Mouse (Mus musculus): ENCODE data around the gene Mrpl58. TPM values are rescaled to one million over a fixed set of nuclear protein-coding genes. Genes with fewer than 3 reads are reported as not detected.

Mrpl58 gene
- total and polyA plus RNA-seq, 2 experiments from 2014 or later: 107 to 224 TPM

- Histone ChIP-seq H3K36me3 (replicated peaks; ENCODE audit: control insufficient read depth, insufficient read depth, low read length) (no peaks in the 10 kb centered on the region), H3K4me1 (ENCODE audit: control insufficient read depth, insufficient read depth) (peaks cover 18% of the 10 kb centered on the region), H3K4me2 (ENCODE audit: low read depth, low read length) (no peak overlapping the region), H3K27ac (ENCODE audit: low read depth) (no peak overlapping the region), H3K9me3 (replicated peaks; ENCODE audit: control insufficient read depth, low read length) (no peaks in the 10 kb centered on the region), H3K4me3 (ENCODE audit: low read depth, low read length) (no peak overlapping the region), H3K9ac (replicated peaks; ENCODE audit: low read depth, low read length) (no peak overlapping the region), H3K27me3 (ENCODE audit: control insufficient read depth, insufficient read depth, low read length) (peaks cover 11% of the 10 kb centered on the region; the same call in 1 of the 2 replicates)
- ATAC-seq (ENCODE audit: insufficient read depth, low read depth): no peak
- TF ChIP-seq CTCF (IDR thresholded peaks at IDR 0.05; ENCODE audit: low read depth) (no peak), EP300 (IDR thresholded peaks at IDR 0.05; ENCODE audit: low read depth) (no peak)
- 89% methylated on average over 3 of the region's 3 CpGs for WGBS
- no peak for DNase-seq (ENCODE audit: low spot score)
Observed at GRCm38 (mm10) chr11:115364136-115364535, 39.4 kb upstream of the Mrpl58 start.

- H3K4me2 ChIP-seq (ENCODE audit: low read depth, low read length): peak overlapping the region; percentile 96; the same call in 1 of the 2 replicates
- no peaks in the 10 kb centered on the region for H3K36me3 ChIP-seq (replicated peaks; ENCODE audit: control insufficient read depth, insufficient read depth, low read length)
- DNase-seq (ENCODE audit: low spot score): no peak
- 0 out of 2 replicates have a peak, but pooled peaks have one; percentile 22 for ATAC-seq (ENCODE audit: insufficient read depth, low read depth)
- no peak overlapping the region for H3K9ac ChIP-seq (replicated peaks; ENCODE audit: low read depth, low read length)
- TF ChIP-seq CTCF (IDR thresholded peaks at IDR 0.05; ENCODE audit: low read depth) (no peak), EP300 (IDR thresholded peaks at IDR 0.05; ENCODE audit: low read depth) (no peak)
- peaks cover 18% of the 10 kb centered on the region for H3K4me1 ChIP-seq (ENCODE audit: control insufficient read depth, insufficient read depth)
- no peaks in the 10 kb centered on the region for H3K9me3 ChIP-seq (replicated peaks; ENCODE audit: control insufficient read depth, low read length)
- peaks cover 17% of the 10 kb centered on the region; the same call in 1 of the 2 replicates for H3K27me3 ChIP-seq (ENCODE audit: control insufficient read depth, insufficient read depth, low read length)
- peak overlapping the region; percentile 68 for H3K4me3 ChIP-seq (ENCODE audit: low read depth, low read length)
- H3K27ac ChIP-seq (ENCODE audit: low read depth): no peak overlapping the region
- 31% methylated on average over 7 of the region's 7 CpGs for WGBS
Observed at GRCm38 (mm10) chr11:115366039-115366705, 37.4 kb upstream of the Mrpl58 start.

GRCm38 (mm10) chr11:115366706-115367394 lies 36.7 kb upstream of the Mrpl58 start:
- TF ChIP-seq CTCF (IDR thresholded peaks at IDR 0.05; ENCODE audit: low read depth) (no peak), EP300 (IDR thresholded peaks at IDR 0.05; ENCODE audit: low read depth) (no peak)
- peak overlapping the region; percentile 68 for H3K4me3 ChIP-seq (ENCODE audit: low read depth, low read length)
- peak overlapping the region; percentile 61 for H3K9ac ChIP-seq (replicated peaks; ENCODE audit: low read depth, low read length)
- no peak for DNase-seq (ENCODE audit: low spot score)
- no peak overlapping the region for H3K27ac ChIP-seq (ENCODE audit: low read depth)
- H3K4me2 ChIP-seq (ENCODE audit: low read depth, low read length): peak overlapping the region; percentile 96
- no peaks in the 10 kb centered on the region for H3K9me3 ChIP-seq (replicated peaks; ENCODE audit: control insufficient read depth, low read length)
- ATAC-seq (ENCODE audit: insufficient read depth, low read depth): no peak; the same call in 1 of the 2 replicates
- WGBS: 9% methylated on average over 21 of the region's 28 CpGs
- peaks cover 18% of the 10 kb centered on the region for H3K4me1 ChIP-seq (ENCODE audit: control insufficient read depth, insufficient read depth)
- H3K36me3 ChIP-seq (replicated peaks; ENCODE audit: control insufficient read depth, insufficient read depth, low read length): no peaks in the 10 kb centered on the region
- H3K27me3 ChIP-seq (ENCODE audit: control insufficient read depth, insufficient read depth, low read length): peaks cover 17% of the 10 kb centered on the region; the same call in 1 of the 2 replicates

DNA sequence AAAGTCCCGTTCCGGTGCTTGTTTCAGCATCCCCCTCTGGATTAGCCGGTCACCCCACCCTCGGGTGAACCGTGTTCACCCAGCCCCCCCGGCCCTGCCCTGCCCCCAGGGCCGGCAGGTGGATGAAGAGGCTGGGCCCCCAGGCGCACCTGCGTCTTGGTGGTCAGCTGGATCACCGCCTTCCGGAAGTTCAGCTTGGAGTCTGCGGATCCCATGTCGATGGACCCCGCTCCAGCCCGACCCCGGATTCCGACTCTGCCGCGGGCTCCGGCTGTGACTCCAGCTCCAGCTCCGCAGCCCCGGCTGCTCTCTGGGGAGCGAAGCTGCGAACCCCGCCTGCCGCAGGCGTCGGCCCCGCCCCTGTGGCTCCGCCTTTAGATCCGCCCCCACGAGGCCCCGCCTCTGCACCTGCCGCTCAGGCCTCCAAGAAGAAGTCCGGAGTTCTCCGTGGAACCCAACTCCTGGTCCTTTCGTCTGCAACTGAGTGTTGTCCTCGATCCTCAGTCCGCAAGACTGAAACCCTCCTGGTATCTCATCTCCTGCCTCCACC lies 36.1 kb upstream of the Mrpl58 start, which contains the start of gene Hid1:
Gene Hid1 (minus strand): TSS at position 362 of the 550 bp plus-strand sequence.
- Histone ChIP-seq H3K4me1 (ENCODE audit: control insufficient read depth, insufficient read depth) (peaks cover 18% of the 10 kb centered on the region), H3K27ac (ENCODE audit: low read depth) (no peak within 1 kb of the TSS), H3K9ac (replicated peaks; ENCODE audit: low read depth, low read length) (peak within 1 kb of the TSS; percentile 61), H3K36me3 (replicated peaks; ENCODE audit: control insufficient read depth, insufficient read depth, low read length) (no peaks in the 10 kb centered on the region), H3K27me3 (ENCODE audit: control insufficient read depth, insufficient read depth, low read length) (peaks cover 17% of the 10 kb centered on the region; the same call in 1 of the 2 replicates), H3K9me3 (replicated peaks; ENCODE audit: control insufficient read depth, low read length) (no peaks in the 10 kb centered on the region), H3K4me2 (ENCODE audit: low read depth, low read length) (peak within 1 kb of the TSS; percentile 96), H3K4me3 (ENCODE audit: low read depth, low read length) (peak within 1 kb of the TSS; percentile 68)
- ATAC-seq (ENCODE audit: insufficient read depth, low read depth) (peak; percentile 61), DNase-seq (ENCODE audit: low spot score) (no peak)
- TF ChIP-seq EP300 (IDR thresholded peaks at IDR 0.05; ENCODE audit: low read depth) (no peak), CTCF (IDR thresholded peaks at IDR 0.05; ENCODE audit: low read depth) (no peak)
- WGBS: under 1% methylated on average over 37 of the region's 39 CpGs

GRCm38 (mm10) chr11:115370368-115370767 lies 33.2 kb upstream of the Mrpl58 start:
- H3K9ac ChIP-seq (replicated peaks; ENCODE audit: low read depth, low read length): no peak overlapping the region
- H3K36me3 ChIP-seq (replicated peaks; ENCODE audit: control insufficient read depth, insufficient read depth, low read length): no peaks in the 10 kb centered on the region
- whole genome bisulfite sequencing: 42% methylated on average over 7 of the region's 7 CpGs
- ATAC-seq (ENCODE audit: insufficient read depth, low read depth) (no peak), DNase-seq (ENCODE audit: low spot score) (no peak)
- H3K27me3 ChIP-seq (ENCODE audit: control insufficient read depth, insufficient read depth, low read length): peaks cover 17% of the 10 kb centered on the region; the same call in 1 of the 2 replicates
- peaks cover 29% of the 10 kb centered on the region for H3K4me1 ChIP-seq (ENCODE audit: control insufficient read depth, insufficient read depth)
- no peak for TF ChIP-seq CTCF (IDR thresholded peaks at IDR 0.05; ENCODE audit: low read depth)
- TF ChIP-seq EP300 (IDR thresholded peaks at IDR 0.05; ENCODE audit: low read depth): no peak
- no peaks in the 10 kb centered on the region for H3K9me3 ChIP-seq (replicated peaks; ENCODE audit: control insufficient read depth, low read length)
- H3K27ac ChIP-seq (ENCODE audit: low read depth): no peak overlapping the region
- no peak overlapping the region for H3K4me3 ChIP-seq (ENCODE audit: low read depth, low read length)
- H3K4me2 ChIP-seq (ENCODE audit: low read depth, low read length): no peak overlapping the region
